Mouse (Mus musculus): ENCODE measurements around the gene Ctsz.

Gene Ctsz

DNA sequence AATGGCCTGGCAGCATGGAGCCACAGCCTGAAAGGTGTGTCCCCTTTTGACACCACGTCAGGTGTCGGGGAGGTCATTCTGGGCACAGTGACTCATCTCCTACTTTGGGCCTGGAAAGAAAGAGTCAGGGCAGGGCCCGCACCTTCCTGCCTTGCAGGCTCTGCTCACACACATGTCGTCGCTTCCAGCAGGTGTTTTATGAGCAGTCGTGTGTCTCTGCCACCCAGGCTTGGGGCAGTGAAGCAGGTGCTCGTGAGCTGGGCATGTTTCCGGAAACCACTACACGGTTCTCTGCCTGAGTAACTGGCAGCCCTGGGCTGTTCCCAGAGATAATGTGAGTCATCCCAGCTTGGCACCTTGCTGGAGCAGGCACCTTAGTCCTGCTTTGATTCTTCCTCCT lies 3.6 kb upstream of the Ctsz start:
- intact Hi-C loops (cut with DNase I) = no loop called here

- intact Hi-C loops (cut with DNase I) = no loop called here
These were observed 3.1 kb upstream of the Ctsz start for GRCm38 (mm10) chr2:174441898-174442297.

GRCm38 (mm10) chr2:174439961-174440360 lies 1.1 kb upstream of the Ctsz start:
- intact Hi-C loops (cut with DNase I) = no loop called here

GRCm38 (mm10) chr2:174439450-174439838 lies 605 bp upstream of the Ctsz start:
- intact Hi-C loops (cut with DNase I) = no loop called here

GRCm38 (mm10) chr2:174438181-174438580 lies 658 bp downstream of the Ctsz start:
- intact Hi-C loops (cut with DNase I) = no loop called here

DNA sequence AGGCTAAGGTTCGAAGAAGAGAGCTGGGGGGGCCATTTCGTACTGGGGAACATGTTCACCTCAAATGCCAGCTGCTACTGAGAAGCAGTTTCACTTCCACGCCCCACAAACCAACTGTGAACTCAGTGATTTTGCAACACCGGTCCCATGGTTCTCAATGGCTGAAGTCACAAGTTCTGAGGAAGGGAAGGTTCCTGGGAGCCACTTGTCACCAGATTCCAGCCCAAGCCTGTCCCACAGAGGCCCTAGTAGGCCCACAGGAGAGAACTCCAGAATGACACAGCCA lies 1.2 kb downstream of the Ctsz start:
- intact Hi-C loops (cut with DNase I) = no loop called here

DNA sequence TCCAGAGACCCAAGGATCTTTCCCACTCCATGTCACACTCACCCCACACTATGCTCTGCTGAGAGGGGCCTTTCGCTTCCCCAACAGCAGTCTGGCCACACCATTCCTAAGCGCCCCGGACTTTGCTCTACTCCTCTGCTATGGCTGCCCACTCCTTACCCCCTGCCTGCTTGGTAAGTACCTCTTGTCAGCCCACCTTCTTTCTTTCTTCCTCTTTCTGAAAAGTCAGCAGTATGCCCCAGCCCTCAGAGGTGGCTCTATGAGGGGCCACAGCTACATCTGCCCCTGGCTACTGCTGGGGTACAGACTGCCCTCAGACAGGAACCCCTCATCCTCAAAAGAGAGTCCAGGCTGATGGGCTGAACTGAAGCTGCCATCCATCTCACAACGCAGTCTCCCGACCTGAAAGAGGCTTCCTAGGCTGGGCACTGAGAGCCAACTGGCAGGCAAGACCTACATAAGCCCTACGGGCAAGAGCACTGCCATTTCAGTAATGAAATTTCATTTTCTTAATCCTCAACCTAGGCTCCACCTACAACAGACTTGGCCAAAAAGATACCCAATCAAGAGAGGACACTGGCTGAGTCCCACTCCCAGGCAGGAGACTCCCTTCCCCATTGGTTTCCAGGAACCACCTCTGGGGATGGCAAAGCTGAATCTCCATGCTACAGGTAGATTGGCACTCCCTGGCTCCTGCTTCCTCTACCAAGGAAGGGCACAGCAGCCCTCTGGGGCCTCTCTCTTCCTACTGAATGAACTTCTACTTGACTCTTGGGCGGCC lies 1.7 kb downstream of the Ctsz start:
- intact Hi-C loops (cut with DNase I) = no loop called here

DNA sequence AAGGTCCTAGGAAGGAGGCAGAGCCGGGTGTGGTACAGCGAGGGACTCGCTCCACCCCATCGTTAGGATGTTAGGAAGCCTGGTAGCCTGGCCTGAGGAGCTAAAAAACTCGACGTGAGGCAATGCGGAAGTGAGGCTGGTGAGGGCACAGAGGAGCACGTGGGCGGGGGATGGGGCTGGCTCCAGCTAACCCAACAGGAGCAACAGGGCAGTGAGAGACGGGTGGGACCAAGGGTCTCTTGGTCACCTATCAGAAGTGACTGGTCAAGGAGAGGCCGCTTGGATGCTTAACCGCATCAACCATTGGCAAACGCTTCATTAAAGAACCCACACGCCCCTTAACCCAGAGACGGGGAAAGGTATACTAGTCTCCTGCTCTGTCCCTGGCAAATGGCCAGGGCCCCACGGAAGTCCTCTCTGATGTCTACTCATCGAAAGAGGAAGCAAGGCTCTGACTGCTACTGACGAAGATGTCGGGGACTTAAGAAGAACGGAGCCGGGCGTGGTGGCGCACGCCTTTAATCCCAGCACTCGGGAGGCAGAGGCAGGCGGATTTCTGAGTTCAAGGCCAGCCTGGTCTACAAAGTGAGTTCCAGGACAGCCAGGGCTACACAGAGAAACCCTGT lies 2.6 kb downstream of the Ctsz start:
- intact Hi-C loops (cut with DNase I) = no loop called here

GRCm38 (mm10) chr2:174434943-174435342 lies 3.9 kb downstream of the Ctsz start:
- intact Hi-C loops (cut with DNase I) = no loop called here

DNA sequence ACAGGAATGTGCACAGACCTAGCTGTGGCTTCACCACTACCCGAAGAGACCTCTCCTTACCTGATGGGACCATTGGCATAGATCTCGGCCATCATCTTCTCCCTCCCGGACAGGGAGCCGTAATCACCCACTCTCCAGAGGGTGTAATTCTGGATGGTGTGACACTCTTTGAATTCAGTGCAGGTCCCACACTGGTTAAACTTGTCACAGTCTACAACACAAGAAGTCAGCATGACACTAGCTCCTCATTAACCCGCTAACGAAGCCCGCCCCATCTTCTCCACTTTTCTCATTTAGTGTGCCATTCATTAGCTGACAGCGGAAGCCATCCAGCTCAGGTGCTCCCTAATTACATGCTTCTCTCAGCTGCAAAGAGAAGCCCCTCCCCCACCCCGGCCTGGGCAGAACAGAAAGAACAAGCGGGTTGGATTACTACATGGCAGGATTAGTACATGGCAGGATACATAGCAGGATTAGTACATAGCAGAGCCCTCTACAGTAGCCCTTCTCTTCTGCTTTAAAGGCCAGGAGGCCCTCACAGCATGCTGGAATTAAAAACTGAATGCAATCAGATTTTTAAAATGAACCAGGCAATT lies 9.7 kb downstream of the Ctsz start:
- intact Hi-C loops (cut with DNase I) = no loop called here

DNA sequence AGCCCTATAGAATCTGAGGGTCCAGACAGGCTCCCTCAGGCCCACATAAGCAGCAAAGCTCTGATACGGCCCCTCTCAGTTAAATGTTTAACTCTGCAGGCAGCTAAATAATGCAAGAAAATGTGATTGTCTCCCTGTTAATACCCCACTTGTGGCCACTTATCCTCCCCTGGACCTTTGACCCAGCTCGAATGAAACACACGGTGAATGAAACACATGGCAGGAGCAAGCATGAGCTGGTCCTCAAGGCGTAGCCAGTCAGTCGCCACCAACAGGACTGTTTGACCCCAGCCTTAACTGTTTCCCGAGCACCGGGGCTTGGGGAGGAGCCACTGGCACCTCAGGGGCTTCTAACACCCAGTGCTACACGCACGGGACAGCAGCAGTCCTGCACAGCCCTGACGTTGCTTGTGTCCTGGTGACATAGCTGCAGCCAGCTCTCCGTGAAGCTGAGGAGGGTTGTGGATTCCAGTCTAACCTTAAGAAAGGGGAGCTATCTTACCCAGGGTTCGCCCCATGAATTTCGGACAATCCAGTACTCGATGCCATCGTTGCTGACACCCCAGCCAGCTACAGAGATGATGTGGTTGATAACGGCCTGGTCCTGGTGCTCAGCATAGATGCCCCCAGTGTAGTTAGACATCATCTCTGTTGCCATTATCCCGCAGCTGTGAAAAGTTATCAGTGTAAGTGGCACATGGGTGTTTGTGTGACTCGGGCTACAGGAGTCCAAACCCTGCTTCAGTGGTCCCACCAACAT lies 10.6 kb downstream of the Ctsz start:
- intact Hi-C loops (cut with DNase I) = no loop called here

GRCm38 (mm10) chr2:174426856-174427255 lies 12.0 kb downstream of the Ctsz start:
- intact Hi-C loops (cut with DNase I) = no loop called here

DNA sequence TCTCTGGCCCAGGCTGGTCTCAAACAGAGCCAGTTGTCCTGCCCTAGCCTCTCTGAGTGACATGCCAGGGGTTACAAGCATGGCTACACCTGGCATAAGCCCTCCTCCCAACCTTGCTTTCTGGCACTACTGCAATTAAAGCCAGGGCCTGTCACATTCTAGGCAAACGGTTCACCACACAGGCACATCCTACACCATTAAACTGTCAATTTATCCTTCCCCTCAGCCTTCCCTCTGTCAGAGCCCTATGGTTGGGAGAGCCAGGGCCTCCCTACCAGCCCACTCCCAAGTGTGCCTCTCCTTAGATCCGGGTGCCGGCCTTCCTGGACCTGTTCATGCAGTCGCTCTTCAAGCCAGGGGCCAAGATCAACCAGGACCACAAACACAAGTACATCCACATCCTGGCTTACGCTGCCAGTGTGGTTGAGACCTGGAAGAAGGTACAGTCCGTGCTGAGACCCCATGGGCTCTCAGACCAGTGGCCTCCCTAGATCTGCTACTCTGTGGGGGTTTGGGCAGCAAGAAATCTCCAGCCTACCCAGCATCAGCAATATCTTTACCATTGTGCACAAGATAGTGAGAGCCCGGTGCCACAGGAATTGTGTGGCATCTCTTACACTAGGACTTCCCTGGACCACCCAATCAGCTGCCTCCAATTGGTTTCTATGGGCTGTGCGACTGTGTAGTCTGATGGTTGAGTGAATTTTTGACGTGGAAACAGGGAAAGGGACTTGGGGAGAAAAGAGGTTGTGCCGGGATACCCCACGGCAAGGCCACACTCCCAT lies 14.3 kb downstream of the Ctsz start:
- intact Hi-C loops (cut with DNase I) = no loop called here

GRCm38 (mm10) chr2:174421107-174421506 lies 17.7 kb downstream of the Ctsz start:
- intact Hi-C loops (cut with DNase I) = no loop called here

- intact Hi-C loops (cut with DNase I) = loop anchor here (5.0 kb wide), 1 partner anchor 89 kb away; no protein-coding TSS in a partner anchor
These were observed 23.0 kb downstream of the Ctsz start, which contains the start of gene Nelfcd for GRCm38 (mm10) chr2:174415731-174416310. TSS of gene Nelfcd (plus strand) at chr2:174415804.

- intact Hi-C loops (cut with DNase I) = loop anchor here (5.0 kb wide), 1 partner anchor 88 kb away; no protein-coding TSS in a partner anchor
These were observed 23.7 kb downstream of the Ctsz start for GRCm38 (mm10) chr2:174415001-174415730.

DNA sequence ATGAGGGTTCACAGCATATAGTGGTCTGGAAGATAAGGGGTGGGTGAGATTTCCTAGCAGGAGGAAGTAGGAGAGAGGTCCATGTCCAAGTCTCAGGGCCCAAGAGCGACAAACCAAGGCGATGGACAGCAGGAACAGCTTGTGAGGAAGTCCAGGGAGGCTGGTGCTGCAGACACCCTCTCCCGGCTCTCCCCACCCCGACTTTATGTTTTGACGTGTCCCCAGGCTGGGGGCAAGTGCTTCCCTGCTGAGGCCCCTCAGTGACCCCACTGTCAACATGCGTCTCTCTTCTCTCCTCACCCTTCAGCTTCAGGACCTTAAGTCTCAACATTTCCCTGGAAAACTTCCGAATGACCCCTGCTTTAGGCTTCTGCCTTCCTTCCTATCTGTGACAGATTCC lies 25.7 kb downstream of the Ctsz start:
- intact Hi-C loops (cut with DNase I) = no loop called here

GRCm38 (mm10) chr2:174410222-174410621 lies 28.6 kb downstream of the Ctsz start:
- intact Hi-C loops (cut with DNase I) = no loop called here

DNA sequence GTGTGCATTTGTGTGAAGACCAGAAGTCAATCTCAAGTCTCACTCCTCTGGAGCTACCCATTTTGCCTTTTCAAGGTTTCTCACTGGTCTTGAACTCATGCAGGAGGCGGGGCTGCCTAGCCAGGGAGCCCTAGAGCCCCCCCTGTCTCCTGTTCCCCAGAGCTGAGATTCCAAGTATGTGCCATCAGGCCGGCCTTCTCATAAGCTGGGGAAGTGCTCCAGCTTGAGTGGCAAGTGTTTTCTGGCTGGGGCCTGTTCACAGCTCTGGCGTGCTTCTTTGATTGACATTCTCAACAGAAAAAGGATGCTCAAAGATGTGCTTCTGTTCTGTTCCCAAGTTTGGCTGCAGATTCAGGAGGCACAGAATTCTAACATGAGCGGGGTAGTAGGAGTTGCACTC lies 38.4 kb downstream of the Ctsz start:
- intact Hi-C loops (cut with DNase I) = no loop called here

- intact Hi-C loops (cut with DNase I) = no loop called here
These were observed 41.0 kb downstream of the Ctsz start for GRCm38 (mm10) chr2:174397881-174398280.
